Mouse (Mus musculus): ENCODE data around the gene Pam.
"Not testable (repeated sequence)": the region's sequence is repeated elsewhere in the genome, so short reads cannot be mapped to it uniquely, and the experiment has no call there.

Gene Pam

GRCm38 (mm10) chr1:98035736-98036135 is 59.7 kb downstream of the Pam start:
- no peak for DNase-seq (ENCODE audit: low spot score)

DNA sequence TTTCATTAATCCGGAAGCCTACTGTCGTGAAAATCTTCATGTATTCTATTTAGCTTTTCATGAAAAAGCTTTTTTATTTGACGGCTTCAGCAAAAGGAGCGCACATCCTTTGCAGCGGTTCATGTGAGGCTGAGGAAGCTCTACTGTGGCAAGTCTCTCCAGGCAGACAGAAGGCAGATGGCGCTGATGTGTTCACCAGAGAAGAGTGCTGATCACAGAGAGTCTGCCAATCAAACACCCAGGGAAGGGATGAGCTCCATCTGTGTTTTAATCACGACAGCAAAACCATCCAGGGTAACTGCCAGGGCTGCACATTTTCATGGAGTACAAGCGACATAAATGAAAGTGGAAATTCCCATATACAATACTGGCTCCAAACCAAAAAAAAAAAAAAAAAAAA is 63.6 kb downstream of the Pam start:
- DNase-seq (ENCODE audit: low spot score): peak; percentile 13

GRCm38 (mm10) chr1:98029025-98029424 is 66.4 kb downstream of the Pam start:
- DNase-seq (ENCODE audit: low spot score): no peak

GRCm38 (mm10) chr1:98028468-98028867 is 67.0 kb downstream of the Pam start:
- no peak for DNase-seq (ENCODE audit: low spot score)

GRCm38 (mm10) chr1:98027959-98028358 is 67.5 kb downstream of the Pam start:
- DNase-seq (ENCODE audit: low spot score): no peak

- DNase-seq (ENCODE audit: low spot score): no peak
Measured at GRCm38 (mm10) chr1:98025924-98026640, 69.4 kb downstream of the Pam start.

DNA sequence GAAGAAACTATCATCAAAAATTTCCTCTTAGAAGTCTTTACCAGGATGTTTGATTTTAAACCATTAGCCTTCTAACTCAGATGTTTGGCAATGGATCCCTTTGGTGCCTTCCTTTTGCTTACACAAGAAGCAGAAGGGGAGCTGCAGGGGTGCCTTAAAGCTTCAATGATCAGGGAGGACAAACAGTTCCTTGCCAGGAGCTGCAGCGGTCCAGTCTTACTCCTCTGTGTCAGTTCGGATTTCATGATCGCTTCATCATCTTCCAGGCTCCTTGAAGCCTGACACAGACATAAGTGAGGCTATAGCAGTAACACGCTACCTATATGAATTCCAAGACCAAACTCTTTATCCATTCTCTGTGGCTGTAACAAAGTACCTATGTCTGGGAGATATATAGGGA is 71.6 kb downstream of the Pam start:
- no peak for DNase-seq (ENCODE audit: low spot score)

DNA sequence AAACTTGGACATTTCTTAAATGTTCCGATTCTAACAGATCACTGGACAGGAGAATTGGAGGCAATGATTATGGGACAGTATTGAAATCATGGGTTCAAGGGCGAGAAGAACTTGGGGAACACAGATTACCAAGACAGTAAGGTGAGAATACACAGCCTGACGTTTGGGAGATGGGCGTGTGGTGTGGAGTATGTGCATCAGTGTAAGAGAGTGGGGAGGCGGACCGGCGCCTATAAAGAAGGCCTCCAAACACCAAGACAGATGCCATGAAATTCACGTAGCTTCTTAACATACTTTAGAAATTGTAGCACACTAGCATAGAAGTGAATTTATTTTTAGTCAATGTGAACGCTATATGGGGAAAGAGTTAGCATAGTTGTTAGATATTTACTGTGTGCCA is 76.5 kb downstream of the Pam start:
- no peak for DNase-seq (ENCODE audit: low spot score)

GRCm38 (mm10) chr1:98016004-98016848 is 79.2 kb downstream of the Pam start:
- no peak for DNase-seq (ENCODE audit: low spot score)

GRCm38 (mm10) chr1:98015564-98015963 is 79.9 kb downstream of the Pam start:
- DNase-seq (ENCODE audit: low spot score): no peak

- no peak for DNase-seq (ENCODE audit: low spot score)
Measured at GRCm38 (mm10) chr1:98002561-98003425, 92.7 kb downstream of the Pam start.

GRCm38 (mm10) chr1:97999465-97999864 is 96.0 kb downstream of the Pam start:
- no peak for DNase-seq (ENCODE audit: low spot score)

GRCm38 (mm10) chr1:97998961-97999360 is 96.5 kb downstream of the Pam start:
- DNase-seq (ENCODE audit: low spot score): not testable (repeated sequence)

- no peak for DNase-seq (ENCODE audit: low spot score)
Measured at GRCm38 (mm10) chr1:97997088-97997487, 98.4 kb downstream of the Pam start.

DNA sequence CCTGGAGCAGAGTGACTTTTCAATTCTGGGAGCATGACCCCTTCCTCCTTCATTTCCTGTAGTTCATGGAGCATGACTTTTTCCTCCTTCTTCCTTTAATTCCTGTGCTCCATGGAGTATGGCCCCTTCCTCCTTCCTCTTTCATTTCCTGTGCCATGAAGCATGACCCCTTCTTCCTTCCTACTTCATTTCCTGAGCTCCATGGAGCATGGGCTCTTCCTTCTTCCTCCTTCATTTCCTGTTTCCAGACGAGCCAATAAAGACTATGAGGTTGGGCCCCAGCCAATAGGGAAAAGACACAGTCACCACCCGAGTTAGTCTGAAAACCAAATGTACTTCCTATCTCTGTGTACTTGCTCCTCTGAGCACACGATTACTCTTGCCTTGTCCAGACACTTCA is 103.5 kb downstream of the Pam start:
- no peak for DNase-seq (ENCODE audit: low spot score)

DNA sequence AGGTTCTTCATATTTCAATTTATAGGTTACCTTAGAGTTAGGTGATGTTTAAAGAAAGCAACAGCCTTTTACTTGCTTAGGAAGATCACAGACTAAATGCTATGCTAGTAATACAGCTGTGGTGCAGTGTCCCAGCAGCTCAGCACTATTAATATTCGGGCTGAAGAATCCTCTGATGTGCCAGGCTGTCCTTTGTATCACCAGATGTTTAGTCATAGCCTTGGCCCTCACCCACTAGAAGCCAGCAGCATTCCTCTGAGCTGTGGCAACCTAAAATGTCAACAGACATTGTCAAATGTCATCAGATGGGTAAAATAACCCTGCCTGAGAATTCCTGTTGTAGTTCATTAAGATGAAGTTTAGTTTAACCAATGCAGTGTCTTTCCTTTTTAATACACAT is 112.3 kb downstream of the Pam start:
- no peak for DNase-seq (ENCODE audit: low spot score)

DNA sequence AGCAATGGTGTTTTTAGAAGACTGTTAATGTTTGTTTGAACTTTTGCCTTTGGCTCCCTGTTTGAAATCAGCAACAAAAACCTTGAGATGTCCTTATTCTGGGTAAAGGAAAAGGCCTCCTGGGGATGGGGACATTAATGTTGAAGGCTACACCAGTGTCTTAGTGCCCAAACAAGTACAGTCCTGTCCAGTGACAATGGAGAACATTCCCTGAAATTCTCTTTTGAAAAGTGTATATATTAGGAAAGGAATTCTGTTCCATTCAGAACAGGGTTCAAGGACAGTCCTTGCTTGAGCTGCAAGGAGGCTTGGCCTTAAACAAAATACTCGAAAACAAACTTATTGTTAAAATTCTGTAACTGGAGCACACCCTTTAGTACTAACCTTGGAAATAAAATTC is 116.0 kb downstream of the Pam start:
- DNase-seq (ENCODE audit: low spot score): no peak

DNA sequence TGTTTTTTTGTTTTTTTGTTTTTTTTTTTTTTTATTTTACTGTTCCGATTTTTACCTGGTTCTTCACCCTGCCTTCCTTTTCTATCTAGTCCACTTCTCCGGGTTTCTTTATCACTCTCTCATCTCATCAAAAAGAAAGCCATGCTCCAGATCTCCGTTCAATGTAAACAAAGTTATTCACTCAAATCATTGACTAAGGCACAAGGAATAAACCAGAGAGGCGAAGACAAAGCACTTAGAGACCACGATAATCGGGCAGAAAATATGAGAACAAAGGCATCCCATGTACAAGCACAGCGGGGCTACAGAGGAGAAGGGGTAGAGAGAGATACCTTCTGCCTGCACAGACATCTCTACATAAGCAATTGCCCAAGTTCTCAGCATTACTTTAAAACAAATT is 117.9 kb downstream of the Pam start:
- DNase-seq (ENCODE audit: low spot score): no peak

DNA sequence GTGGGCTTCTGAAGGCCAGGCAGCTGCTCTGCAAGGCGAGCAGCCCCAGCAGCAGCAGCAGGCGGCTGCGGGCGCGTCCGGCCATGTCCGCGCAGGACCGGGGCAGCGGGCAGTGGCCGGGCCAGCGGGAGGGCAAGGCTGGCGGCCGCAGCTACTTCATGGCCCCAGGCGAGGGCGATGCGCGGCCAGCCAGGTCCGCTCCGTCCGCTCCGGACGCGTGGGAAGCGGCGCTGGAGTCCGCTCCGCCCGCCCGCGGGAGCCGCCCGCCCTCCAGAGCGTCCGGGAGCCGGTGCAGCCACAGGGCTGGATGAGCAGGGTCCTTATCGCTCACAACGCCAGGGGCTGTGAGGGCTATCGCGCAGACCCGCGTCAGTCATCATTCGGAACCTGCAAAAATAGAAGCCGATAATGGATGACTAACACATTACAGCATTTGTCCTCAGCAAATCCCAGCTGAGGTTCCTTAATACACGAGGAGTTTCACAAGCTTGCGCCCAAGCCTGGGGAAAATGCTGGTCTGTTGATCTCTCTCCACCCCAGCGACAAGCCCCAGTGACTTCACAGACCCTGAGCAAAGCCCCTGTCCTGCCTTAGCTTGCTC is 118.5 kb downstream of the Pam start:
- peak; percentile 83 for DNase-seq (ENCODE audit: low spot score)

DNA sequence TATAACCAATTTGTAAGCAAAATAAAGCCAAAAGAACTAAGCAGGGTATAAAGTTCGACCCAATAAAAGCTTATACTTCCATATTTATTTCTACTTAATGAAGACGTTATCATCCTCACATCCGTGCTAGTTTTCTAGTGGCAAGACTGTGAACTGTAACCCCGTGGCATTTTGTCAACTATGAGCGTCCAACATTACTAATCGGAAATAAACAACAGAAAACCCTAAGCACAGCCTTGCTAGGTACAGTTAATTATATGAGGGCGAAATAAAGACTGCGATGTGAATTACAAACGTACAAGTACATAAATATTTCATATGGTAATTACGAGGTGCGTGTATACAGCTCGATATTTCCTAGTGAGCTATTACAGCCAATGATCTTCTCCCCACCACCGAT is 119.4 kb downstream of the Pam start:
- DNase-seq (ENCODE audit: low spot score): peak; percentile 26

- DNase-seq (ENCODE audit: low spot score): peak; percentile 40
Measured at GRCm38 (mm10) chr1:97974968-97975367, 120.5 kb downstream of the Pam start.

DNA sequence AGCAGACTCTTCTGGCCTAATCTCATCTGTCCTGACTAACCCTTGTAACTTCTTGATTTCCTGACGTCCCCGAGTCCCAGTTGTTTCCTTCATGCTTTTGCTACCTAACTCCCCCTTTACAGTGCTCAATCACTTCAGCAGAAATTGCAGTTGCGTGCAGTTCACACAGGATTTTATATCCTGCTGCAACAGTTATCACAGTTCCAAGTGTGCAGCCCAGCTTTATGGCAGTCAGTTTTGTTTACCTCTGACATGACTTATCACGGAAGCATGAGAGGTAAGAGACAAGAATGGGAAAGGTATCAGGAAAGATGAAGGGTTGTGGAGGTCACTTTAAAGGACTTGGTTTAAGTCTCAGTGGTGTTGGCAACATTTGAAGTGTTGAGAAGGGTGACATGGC is 125.7 kb downstream of the Pam start:
- DNase-seq (ENCODE audit: low spot score): no peak
